Comparison of ENCODE assay signal across 15 mouse cellular contexts in the genomic region with DNA sequence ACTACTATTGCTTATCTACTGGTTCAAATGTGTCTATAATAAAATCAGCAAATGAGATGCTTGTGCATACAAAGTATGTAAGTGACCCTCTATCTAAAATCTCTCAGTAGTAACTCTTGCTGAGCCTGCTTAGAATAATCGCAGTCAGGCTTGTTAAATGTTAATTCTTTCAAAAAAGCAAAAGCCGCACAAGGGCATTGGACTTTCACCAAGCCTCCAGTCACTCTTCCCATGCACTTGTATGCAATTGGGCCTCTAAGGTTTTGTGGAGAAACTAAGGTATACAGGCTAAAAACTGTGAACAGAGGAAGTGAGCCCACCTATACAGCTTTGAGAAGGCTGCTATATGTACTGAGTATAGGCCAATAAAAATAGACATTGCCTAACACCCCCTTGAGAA.
"Had no signal": no experiment of that assay in that cellular context is flagged by ENCODE, and none has a peak within 500 bp of the region (broad histone marks: within the 10 kb centered on the region; RNA-seq: fewer than 3 reads in every experiment).

No protein-coding gene starts in this region.

- H3K4me2 ChIP-seq: neural tube, embryonic 15.5 days; stomach, embryonic 15.5 days had no signal

- H3K27ac ChIP-seq: neural tube, embryonic 15.5 days; stomach, embryonic 15.5 days; stomach, postnatal 0 days had no signal

- H3K4me1 ChIP-seq: neural tube, embryonic 15.5 days; stomach, embryonic 15.5 days had no signal

- H3K9ac ChIP-seq: neural tube, embryonic 15.5 days; stomach, embryonic 15.5 days had no signal

- H3K9me3 ChIP-seq: neural tube, embryonic 15.5 days; stomach, embryonic 15.5 days had no signal

- DNase-seq: retina, postnatal 1 day; right cerebral cortex, adult 18-20 months; right cerebral cortex, postnatal 14 days; right cerebral cortex, postnatal 25 days; right cerebral cortex, postnatal 4 days; spleen, adult 18-20 months; thymus, adult 18-20 months; thymus, adult 2 months; thymus, postnatal 14 days; thymus, postnatal 25 days; thymus, postnatal 36 days; thymus, postnatal 4 days had no signal

- H3K36me3 ChIP-seq: neural tube, embryonic 15.5 days; stomach, embryonic 15.5 days had no signal

- H3K4me3 ChIP-seq: neural tube, embryonic 15.5 days; stomach, embryonic 15.5 days had no signal
